Mouse (Mus musculus) kidney, postnatal 0 days (tissue): ENCODE data around the gene Tyk2. TPM values are rescaled to one million over a fixed set of nuclear protein-coding genes. Genes with fewer than 3 reads are reported as not detected.
A peak's percentile ranks its signal among the peaks of the same experiment; 100 is the strongest.

Source experiments
- ATAC-seq: fragments of 200-750 bp; cut with Nextera tagmentation; replicated peaks from 2 replicates; pipeline ENCODE4 v1.8.0; 2017; ENCODE audit warnings: low read depth, moderate number of reproducible peaks, moderate TSS enrichment, moderate library complexity; ENCODE audit not compliant: low FRiP score
- DNase-seq: peaks from one replicate; pipeline ENCODE4 v3.0.0-alpha.2; 2016; ENCODE audit warnings: low spot score
- H3K27ac ChIP-seq: fragments of 300-500 bp; sonication (generic); 2 replicates; pipeline ENCODE4 v1.5.1; 2014; ENCODE audit warnings: mild to moderate bottlenecking
- H3K27me3 ChIP-seq: fragments of 300-500 bp; sonication (generic); 2 replicates; pipeline ENCODE4 v1.6.1; 2014; ENCODE audit warnings: low read length, mixed read lengths; ENCODE audit not compliant: insufficient read depth
- H3K36me3 ChIP-seq: fragments of 300-500 bp; sonication (generic); 2 replicates; pipeline ENCODE4 v1.6.1; 2014; ENCODE audit warnings: low read length, mixed read lengths; ENCODE audit not compliant: insufficient read depth
- H3K4me1 ChIP-seq: fragments of 300-500 bp; sonication (generic); replicated peaks from 2 replicates; pipeline ENCODE4 v1.6.1; 2014; ENCODE audit warnings: antibody characterized with exemption, low read length, mixed read lengths; ENCODE audit not compliant: insufficient read depth
- H3K4me2 ChIP-seq: fragments of 300-500 bp; sonication (generic); 2 replicates; pipeline ENCODE4 v1.6.1; 2014; ENCODE audit warnings: mild to moderate bottlenecking, low read length, moderate library complexity, mixed read lengths
- H3K4me3 ChIP-seq: fragments of 300-500 bp; sonication (generic); replicated peaks from 2 replicates; pipeline ENCODE4 v1.5.1; 2014; ENCODE audit warnings: low read depth, low read length
- H3K9ac ChIP-seq: fragments of 300-500 bp; sonication (generic); 2 replicates; pipeline ENCODE4 v1.6.1; 2014; ENCODE audit warnings: low read depth, low read length
- H3K9me3 ChIP-seq: fragments of 300-500 bp; sonication (generic); replicated peaks from 2 replicates; pipeline ENCODE4 v1.6.1; 2016; ENCODE audit warnings: low read length, inconsistent platforms, mixed read lengths
- CTCF ChIP-seq: IDR thresholded peaks from 2 replicates; pipeline ENCODE4 v1.5.1; 2016; ENCODE audit warnings: antibody characterized with exemption, low read depth, mild to moderate bottlenecking, moderate library complexity
- WGBS: fragments of 180-500 bp; shearing (Covaris S2); extraction: QIAGEN DNeasy Blood & Tissue Kit; methylation state at CpG from one replicate; pipeline ENCODE4 v1.1.7; 2014; 5-methylcytosine and 5-hydroxymethylcytosine counted together
- polyA plus RNA-seq: library from polyadenylated mRNA; unstranded; fragments of >200 nt; fragmentation: Nextera tagmentation; extraction: Ambion mirVana; gene quantifications from 2 replicates; pipeline ENCODE4 v1.2.1, GENCODE M21; 2015

Tyk2 gene
- polyA plus RNA-seq, 1 experiment from 2014 or later, result 8.6 TPM

DNA sequence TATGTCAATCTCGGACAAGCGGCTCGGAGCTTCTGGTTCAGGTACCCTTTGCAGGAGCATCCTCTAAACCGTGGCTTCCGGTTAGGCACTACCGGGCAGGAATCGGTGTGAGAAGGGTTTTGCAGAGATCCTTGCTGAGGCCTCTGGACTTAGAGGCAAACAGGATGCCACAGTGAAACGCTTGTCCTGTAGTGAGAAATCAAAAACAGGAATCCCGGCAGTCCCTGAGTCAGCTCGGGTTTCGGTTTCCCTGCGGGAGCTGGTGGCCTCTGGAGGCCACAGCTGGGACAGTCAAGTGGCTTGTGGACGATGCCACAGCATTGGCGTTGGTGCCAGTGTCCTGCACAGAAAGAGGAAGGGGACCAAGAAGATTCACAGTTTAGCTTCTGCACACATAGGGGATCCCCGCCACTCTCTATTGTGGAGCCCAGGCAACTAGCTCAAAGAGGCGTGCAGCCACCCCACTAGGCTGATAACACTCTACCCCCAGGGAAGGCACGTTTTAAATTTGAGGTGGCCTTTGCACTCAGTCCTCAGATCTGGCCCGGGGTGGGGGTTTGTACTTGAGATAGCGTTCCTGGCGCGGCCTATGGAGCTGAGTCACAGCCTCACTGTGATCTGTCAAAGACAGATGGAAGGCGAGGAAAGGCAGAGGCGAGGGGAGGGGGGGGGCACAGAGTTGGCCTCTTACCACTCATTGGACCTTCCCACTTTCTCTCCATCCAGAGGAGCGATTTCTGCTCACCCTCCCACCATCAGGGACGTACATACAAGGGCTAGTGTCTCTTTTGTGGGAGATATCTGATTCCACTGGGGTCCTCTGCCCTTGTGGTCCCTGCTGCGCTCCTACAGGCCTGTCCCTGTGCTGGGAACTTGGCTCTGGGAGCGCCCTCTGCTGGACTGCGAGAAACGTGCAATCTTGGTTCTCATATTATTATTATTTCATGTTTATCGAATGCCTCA, 37.4 kb upstream of the Tyk2 start:
- H3K4me2 ChIP-seq, result peak overlapping the region; percentile 86
- TF ChIP-seq CTCF, result peak; percentile 91
- peak overlapping the region; percentile 95 for H3K27ac ChIP-seq
- 7% methylated on average over 30 of the region's 30 CpGs for WGBS
- no peaks in the 10 kb centered on the region for H3K9me3 ChIP-seq
- peak overlapping the region; percentile 27 for H3K4me3 ChIP-seq
- DNase-seq (peak; percentile 88), ATAC-seq (peak; percentile 53)
- H3K9ac ChIP-seq, result peak overlapping the region; percentile 58
- peaks cover 20% of the 10 kb centered on the region; the same call in 1 of the 2 replicates for H3K4me1 ChIP-seq
- peaks cover 22% of the 10 kb centered on the region for H3K27me3 ChIP-seq
- no peaks in the 10 kb centered on the region for H3K36me3 ChIP-seq

DNA sequence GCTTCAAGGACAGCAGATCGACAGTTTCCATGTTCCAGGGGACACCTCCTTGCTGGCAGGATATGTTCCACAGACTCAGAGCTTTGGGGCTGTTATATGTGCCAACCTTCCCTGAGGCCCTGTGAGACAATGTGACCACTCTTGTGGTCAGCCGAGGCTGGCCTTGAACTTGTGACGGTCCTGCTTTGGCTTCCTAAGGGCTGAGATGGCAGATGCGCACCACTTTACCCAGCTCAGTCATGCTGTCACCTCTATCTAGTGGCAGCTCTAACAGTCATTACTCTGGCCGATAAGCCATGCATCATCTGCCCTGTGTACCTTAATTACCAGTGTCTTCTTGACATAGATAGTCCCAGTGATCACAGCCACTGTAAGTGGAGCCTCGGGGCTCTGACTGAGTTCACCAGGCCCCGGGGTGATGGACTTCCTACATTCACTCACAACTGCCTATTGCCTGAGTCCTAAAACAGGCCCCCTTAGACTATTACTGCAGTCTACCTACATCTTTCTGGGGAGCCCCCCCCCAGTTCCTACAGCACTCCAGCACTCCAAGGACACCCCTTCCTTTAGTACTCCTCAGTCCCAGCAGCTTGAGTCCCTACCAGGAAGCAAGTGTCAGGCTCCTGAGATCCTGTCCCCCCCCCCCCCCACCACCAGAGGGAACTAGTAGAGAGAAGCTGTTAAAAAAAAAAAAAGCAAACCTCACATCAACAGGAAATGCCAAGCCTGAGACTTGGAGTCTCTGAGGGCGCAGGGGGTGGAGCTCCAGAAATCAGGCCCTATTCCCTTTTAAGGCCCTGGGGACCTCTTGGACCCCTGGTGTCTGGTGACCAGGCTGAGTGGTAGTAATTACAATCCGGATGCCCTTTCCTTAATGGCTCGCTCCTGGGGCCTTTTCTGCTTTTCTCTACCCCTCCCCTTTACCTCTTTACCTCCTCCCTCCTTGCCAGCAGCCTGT, 36.4 kb upstream of the Tyk2 start:
- WGBS, result 52% methylated on average over 10 of the region's 10 CpGs
- ATAC-seq (no peak), DNase-seq (peak; percentile 72)
- Histone ChIP-seq H3K9me3 (no peaks in the 10 kb centered on the region), H3K9ac (peak overlapping the region; percentile 58), H3K4me2 (peak overlapping the region; percentile 86), H3K27ac (peak overlapping the region; percentile 95), H3K36me3 (no peaks in the 10 kb centered on the region), H3K4me1 (peaks cover 20% of the 10 kb centered on the region; the same call in 1 of the 2 replicates), H3K4me3 (peak overlapping the region; percentile 27), H3K27me3 (peaks cover 22% of the 10 kb centered on the region)
- TF ChIP-seq CTCF, result peak; percentile 25; the same call in 1 of the 2 replicates

DNA sequence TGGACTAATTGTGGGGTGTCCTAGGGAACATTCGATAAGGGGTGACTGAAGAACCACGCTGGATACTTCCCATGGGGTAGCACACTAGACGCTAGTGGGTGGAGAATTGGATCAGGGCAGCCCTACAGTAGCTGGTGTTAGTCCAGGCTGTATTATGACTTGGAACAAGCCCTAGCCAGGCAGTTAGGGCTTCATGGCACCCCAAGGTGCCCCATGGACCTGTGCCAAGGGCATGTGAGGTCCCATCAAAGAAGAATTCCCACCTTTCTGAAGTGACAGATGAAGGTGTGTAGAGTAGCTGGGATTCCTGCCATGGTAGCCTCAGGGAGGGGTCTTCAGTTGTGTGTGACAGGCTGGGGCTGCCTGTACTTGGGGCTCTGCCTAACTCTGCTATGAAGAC, 35.5 kb upstream of the Tyk2 start:
- DNase-seq, result no peak
- TF ChIP-seq CTCF, result no peak
- H3K4me2 ChIP-seq, result peak overlapping the region; percentile 86
- peaks cover 22% of the 10 kb centered on the region for H3K27me3 ChIP-seq
- no peak overlapping the region for H3K9ac ChIP-seq
- 34% methylated on average over 3 of the region's 3 CpGs for WGBS
- ATAC-seq, result no peak
- no peaks in the 10 kb centered on the region for H3K36me3 ChIP-seq
- H3K9me3 ChIP-seq, result no peaks in the 10 kb centered on the region
- H3K4me3 ChIP-seq, result peak overlapping the region; percentile 53
- H3K4me1 ChIP-seq, result peaks cover 20% of the 10 kb centered on the region; the same call in 1 of the 2 replicates
- no peak overlapping the region for H3K27ac ChIP-seq

DNA sequence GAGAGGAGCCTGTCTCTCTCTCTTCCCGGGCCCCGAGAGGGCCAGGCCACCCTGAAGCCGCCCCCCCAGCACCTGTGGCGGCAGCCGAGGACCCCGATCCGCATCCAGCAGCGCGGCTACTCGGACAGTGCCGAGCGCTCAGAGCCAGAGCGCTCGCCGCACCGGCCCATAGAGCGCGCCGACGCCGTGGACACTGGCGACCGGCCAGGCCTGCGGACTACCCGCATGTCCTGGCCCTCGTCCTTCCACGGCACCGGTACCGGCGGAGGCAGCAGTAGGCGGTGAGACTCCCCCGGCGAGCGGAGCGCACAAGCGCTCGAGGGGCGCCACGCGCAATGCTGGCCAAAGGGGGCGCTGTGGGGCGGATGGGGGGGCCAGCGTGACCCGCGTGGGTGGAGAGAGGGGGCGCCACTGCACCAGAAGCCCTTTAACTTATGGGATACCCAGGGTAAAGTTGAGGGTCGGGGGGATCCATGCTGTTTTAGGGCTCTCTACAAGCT, 35.0 kb upstream of the Tyk2 start:
- DNase-seq (peak; percentile 47), ATAC-seq (no peak)
- peak; percentile 71 for TF ChIP-seq CTCF
- no peak overlapping the region for H3K27ac ChIP-seq
- H3K4me1 ChIP-seq, result peaks cover 20% of the 10 kb centered on the region; the same call in 1 of the 2 replicates
- peaks cover 22% of the 10 kb centered on the region for H3K27me3 ChIP-seq
- H3K9ac ChIP-seq, result peak overlapping the region; percentile 47
- under 1% methylated on average over 47 of the region's 47 CpGs for WGBS
- H3K4me2 ChIP-seq, result peak overlapping the region; percentile 86
- no peaks in the 10 kb centered on the region for H3K9me3 ChIP-seq
- H3K36me3 ChIP-seq, result no peaks in the 10 kb centered on the region
- peak overlapping the region; percentile 53 for H3K4me3 ChIP-seq

DNA sequence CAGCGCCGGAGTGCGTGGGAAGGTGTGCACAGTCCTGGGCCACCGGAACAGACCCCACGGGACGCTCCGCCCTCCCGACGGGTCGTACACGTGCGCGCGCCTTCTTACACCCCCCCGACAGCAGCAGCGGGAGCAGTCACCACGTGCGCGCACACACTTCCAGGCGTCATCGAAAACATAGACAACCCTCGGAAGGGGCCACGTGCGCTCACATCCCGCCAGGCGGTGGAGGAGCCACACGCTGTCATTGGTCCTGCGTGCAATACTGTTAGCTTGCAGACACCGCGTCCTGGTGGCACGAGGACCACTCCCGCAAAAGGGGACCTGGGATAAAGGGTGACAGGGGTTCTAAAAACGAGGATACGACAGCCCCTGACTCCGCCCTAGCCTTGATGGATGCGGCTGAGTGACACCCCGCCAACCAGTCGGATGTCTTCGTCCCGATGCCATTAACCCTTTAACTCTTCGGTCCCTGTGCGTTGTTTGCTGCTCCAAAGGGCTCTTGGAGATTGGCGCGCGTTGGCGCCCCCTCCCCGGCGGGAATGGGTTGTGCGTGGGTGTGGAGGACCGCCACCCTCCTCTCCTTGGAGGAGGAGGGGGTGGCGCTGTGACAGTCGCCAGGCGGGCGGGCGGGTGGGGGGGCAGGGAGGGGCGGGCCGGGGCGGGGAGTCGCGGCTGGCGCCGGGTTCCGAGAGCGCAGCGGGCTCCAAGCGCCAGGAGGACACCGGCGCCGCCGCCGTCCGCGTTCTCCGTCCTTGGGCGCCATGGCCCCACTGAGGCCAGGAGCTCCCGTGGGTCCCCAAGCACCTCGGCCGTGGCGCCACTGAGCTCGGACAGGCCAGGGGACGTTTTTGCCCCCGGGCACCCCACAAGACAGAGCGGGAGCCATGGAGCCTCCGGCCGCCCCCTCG, 34.3 kb upstream of the Tyk2 start, which contains the start of gene Pde4a:
Gene Pde4a (plus strand): TSS at position 674 of the 911 bp plus-strand sequence.
- Histone ChIP-seq H3K27ac (no peak within 1 kb of the TSS), H3K4me3 (peak within 1 kb of the TSS; percentile 53), H3K36me3 (no peaks in the 10 kb centered on the region), H3K4me1 (peaks cover 20% of the 10 kb centered on the region; the same call in 1 of the 2 replicates), H3K9ac (peak within 1 kb of the TSS; percentile 47), H3K27me3 (peaks cover 22% of the 10 kb centered on the region), H3K9me3 (no peaks in the 10 kb centered on the region), H3K4me2 (peak within 1 kb of the TSS; percentile 86)
- no peak for TF ChIP-seq CTCF
- 1% methylated on average over 76 of the region's 86 CpGs for WGBS
- DNase-seq (peak; percentile 58), ATAC-seq (no peak)
